Mouse (Mus musculus) liver, embryonic 14.5 days (tissue): ENCODE results near the gene Pdk4. TPM values are rescaled to one million over a fixed set of nuclear protein-coding genes. Genes with fewer than 3 reads are reported as not detected.

Experiments
- ATAC-seq: fragments of 200-750 bp; cut with Nextera tagmentation; 2 replicates; pipeline ENCODE4 v1.8.0; 2017; ENCODE audit warnings: moderate number of reproducible peaks, mild to moderate bottlenecking, moderate library complexity; ENCODE audit not compliant: insufficient read depth
- DNase-seq, 3 experiments: peaks; one replicate each; pipeline ENCODE4 v3.0.0-alpha.2; 2012 to 2013; ENCODE audit warnings: low read depth in 3 of 3, low spot score in 3 of 3
- H3K27ac ChIP-seq: fragments of 300-500 bp; sonication (generic); 2 replicates; pipeline ENCODE4 v1.5.1; 2014; ENCODE audit warnings: moderate library complexity, mild to moderate bottlenecking, control low read depth, inconsistent platforms
- H3K27me3 ChIP-seq: fragments of 300-500 bp; sonication (generic); 2 replicates; pipeline ENCODE4 v1.6.1; 2014; ENCODE audit warnings: mild to moderate bottlenecking, low read length, moderate library complexity; ENCODE audit not compliant: control insufficient read depth, insufficient read depth
- H3K36me3 ChIP-seq: fragments of 300-500 bp; sonication (generic); replicated peaks from 2 replicates; pipeline ENCODE4 v1.6.1; 2014; ENCODE audit warnings: low read depth; ENCODE audit not compliant: control insufficient read depth, insufficient read depth
- H3K4me1 ChIP-seq, 2 experiments: fragments of 200-500 bp in 1 of 2; fragments of 300-500 bp in 1 of 2; sonication (generic) in 1 of 2; replicated peaks; 2 replicates each; pipeline ENCODE4 v1.6.1; 2012 to 2014; ENCODE audit warnings: antibody characterized with exemption in 1 of 2, inconsistent platforms in 1 of 2, low read length in 1 of 2; ENCODE audit not compliant: control insufficient read depth in 2 of 2, insufficient read depth in 2 of 2
- H3K4me2 ChIP-seq: fragments of 300-500 bp; sonication (generic); 2 replicates; pipeline ENCODE4 v1.6.1; 2014; ENCODE audit warnings: low read depth, mild to moderate bottlenecking, control low read depth, moderate library complexity
- H3K4me3 ChIP-seq, 2 experiments: fragments of 200-500 bp in 1 of 2; fragments of 300-500 bp in 1 of 2; sonication (generic) in 1 of 2; 2 replicates each; pipeline ENCODE4 v1.5.1; 2012 to 2014; ENCODE audit warnings: low read depth in 2 of 2, low read length in 2 of 2, mild to moderate bottlenecking in 2 of 2, control low read depth in 1 of 2, inconsistent platforms in 1 of 2, moderate library complexity in 1 of 2; ENCODE audit not compliant: insufficient read depth in 1 of 2
- H3K9ac ChIP-seq: fragments of 300-500 bp; sonication (generic); replicated peaks from 2 replicates; pipeline ENCODE4 v1.6.1; 2014; ENCODE audit warnings: mild to moderate bottlenecking, control low read depth, moderate library complexity
- H3K9me3 ChIP-seq: fragments of 300-500 bp; sonication (generic); 2 replicates; pipeline ENCODE4 v1.6.1; 2016; ENCODE audit warnings: low read length, mixed read lengths; ENCODE audit not compliant: control insufficient read depth
- CTCF ChIP-seq: IDR thresholded peaks from 2 replicates; pipeline ENCODE4 v1.5.1; 2016; ENCODE audit warnings: antibody characterized with exemption, low read depth, control low read depth
- EP300 ChIP-seq: IDR thresholded peaks from 2 replicates; pipeline ENCODE4 v1.6.1; 2016; ENCODE audit warnings: antibody characterized with exemption, low read depth
- WGBS: fragments of 180-500 bp; shearing (Covaris S2); extraction: QIAGEN DNeasy Blood & Tissue Kit; methylation state at CpG from one replicate; pipeline ENCODE4 v1.1.7; 2014; ENCODE audit not compliant: insufficient replicate concordance; 5-methylcytosine and 5-hydroxymethylcytosine counted together
- polyA plus RNA-seq, 2 experiments: library from polyadenylated mRNA; depleted of rRNA in 1 of 2; stranded (reverse) in 1 of 2; unstranded in 1 of 2; fragments of >200 nt; fragmentation: Nextera tagmentation in 1 of 2; extraction: Ambion mirVana in 1 of 2; gene quantifications; 2 replicates each; pipeline versions ENCODE4 v1.2.1 to v1.2.3; 2012 to 2014

The Pdk4 gene
- polyA plus RNA-seq (2012; rRNA removed) (0.39 and 0.59 TPM in 2 replicates), polyA plus RNA-seq (2014; fragmentation: Nextera tagmentation; extraction: Ambion mirVana) (0.67 and 1.4 TPM in 2 replicates)

DNA sequence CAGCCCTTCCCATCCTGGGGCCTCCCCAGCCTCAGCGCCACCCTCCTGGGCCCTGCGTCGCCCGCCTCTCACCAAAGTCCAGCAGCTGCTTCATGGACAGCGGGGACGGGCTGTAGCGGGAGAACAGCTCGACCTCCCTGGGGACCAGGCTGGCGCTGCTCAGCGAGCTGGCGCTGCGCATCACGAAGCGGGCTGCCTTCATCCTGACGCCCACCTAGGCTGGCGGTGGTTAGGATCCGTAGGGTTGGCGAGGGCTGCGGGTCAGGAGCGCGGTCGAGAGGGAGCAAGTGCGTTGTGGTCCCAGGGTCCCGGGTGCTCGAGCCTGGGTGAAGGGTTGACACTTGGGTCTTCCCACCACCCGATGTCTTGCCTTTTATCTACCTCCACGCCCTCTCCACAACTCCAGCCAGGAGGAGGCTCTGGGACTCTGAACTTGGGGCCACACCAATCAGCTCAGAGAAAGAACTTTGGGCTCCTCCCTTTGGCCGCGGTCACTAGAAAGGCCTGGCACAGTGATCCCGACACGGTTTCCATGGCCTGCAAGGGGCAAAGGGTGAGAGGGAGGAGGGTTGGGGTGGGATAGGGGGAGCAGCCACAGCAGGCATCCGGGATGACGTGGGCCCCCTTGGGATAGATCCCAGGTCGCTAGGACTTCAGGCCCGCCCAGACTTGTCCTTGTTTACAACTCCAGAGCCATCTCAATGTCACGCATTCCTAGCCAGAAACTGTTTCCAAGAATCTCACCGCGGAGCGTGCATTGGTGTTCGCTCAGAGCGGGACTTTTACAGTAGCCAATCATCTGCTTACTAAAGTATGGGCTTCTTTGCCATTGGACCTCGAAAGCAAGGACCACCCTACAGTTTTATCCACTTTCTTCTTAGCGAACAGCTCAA is at the start of gene Pdk4:
Pdk4 (minus strand) TSS at position 349 of the 893 bp plus-strand sequence.
- Histone ChIP-seq H3K9me3 (no peaks in the 10 kb centered on the region), H3K27ac (no peak within 1 kb of the TSS), H3K9ac (peak within 1 kb of the TSS; percentile 33; the same call in 1 of the 2 replicates), H3K27me3 (peaks cover 3% of the 10 kb centered on the region), H3K36me3 (no peaks in the 10 kb centered on the region), H3K4me3 (peak within 1 kb of the TSS; percentile 48 to 61), H3K4me2 (peak within 1 kb of the TSS; percentile 46), H3K4me1 (no peaks in the 10 kb centered on the region)
- DNase-seq (peak; percentile 12 to 24 (median 14)), ATAC-seq (peak; percentile 85)
- 3% methylated on average over 43 of the region's 43 CpGs for WGBS
- no peak for TF ChIP-seq CTCF
- no peak for TF ChIP-seq EP300

- no peak overlapping the region for H3K27ac ChIP-seq
- H3K36me3 ChIP-seq: no peaks in the 10 kb centered on the region
- no peaks in the 10 kb centered on the region for H3K4me1 ChIP-seq
- DNase-seq (no peak), ATAC-seq (no peak)
- H3K9me3 ChIP-seq: no peaks in the 10 kb centered on the region
- H3K27me3 ChIP-seq: no peaks in the 10 kb centered on the region
- no peak overlapping the region for H3K9ac ChIP-seq
- no peak overlapping the region for H3K4me2 ChIP-seq
- TF ChIP-seq CTCF: no peak
- TF ChIP-seq EP300: no peak
- H3K4me3 ChIP-seq: no peak overlapping the region
- 53% methylated on average over 2 of the region's 2 CpGs for WGBS
These were observed 41.8 kb upstream of the Pdk4 start for GRCm38 (mm10) chr6:5537855-5538365.

GRCm38 (mm10) chr6:5535754-5536153 is 39.6 kb upstream of the Pdk4 start:
- Histone ChIP-seq H3K4me3 (no peak overlapping the region), H3K27ac (no peak overlapping the region), H3K4me1 (no peaks in the 10 kb centered on the region), H3K4me2 (no peak overlapping the region), H3K27me3 (no peaks in the 10 kb centered on the region), H3K9me3 (no peaks in the 10 kb centered on the region), H3K9ac (no peak overlapping the region), H3K36me3 (no peaks in the 10 kb centered on the region)
- DNase-seq (no peak), ATAC-seq (no peak)
- TF ChIP-seq EP300: no peak
- TF ChIP-seq CTCF: no peak

GRCm38 (mm10) chr6:5517091-5517490 is 21.0 kb upstream of the Pdk4 start:
- H3K27me3 ChIP-seq: no peaks in the 10 kb centered on the region
- H3K4me2 ChIP-seq: no peak overlapping the region
- no peaks in the 10 kb centered on the region for H3K36me3 ChIP-seq
- H3K4me3 ChIP-seq: no peak overlapping the region
- ATAC-seq (no peak), DNase-seq (no peak)
- WGBS: 52% methylated on average over 5 of the region's 5 CpGs
- no peak overlapping the region for H3K9ac ChIP-seq
- no peaks in the 10 kb centered on the region for H3K9me3 ChIP-seq
- H3K4me1 ChIP-seq: no peaks in the 10 kb centered on the region
- TF ChIP-seq CTCF: no peak
- TF ChIP-seq EP300: no peak
- no peak overlapping the region for H3K27ac ChIP-seq

GRCm38 (mm10) chr6:5509757-5510156 is 13.6 kb upstream of the Pdk4 start:
- Histone ChIP-seq H3K27ac (no peak overlapping the region), H3K4me1 (peaks cover 0 to 10% of the 10 kb centered on the region in 2 experiments; a peak in 1 of 4 replicates), H3K4me2 (peak overlapping the region; percentile 13; the same call in 1 of the 2 replicates), H3K36me3 (no peaks in the 10 kb centered on the region), H3K4me3 (no peak overlapping the region), H3K9me3 (no peaks in the 10 kb centered on the region), H3K9ac (no peak overlapping the region), H3K27me3 (no peaks in the 10 kb centered on the region)
- TF ChIP-seq EP300 (no peak), CTCF (no peak)
- peak; percentile 16 to 22 (median 22) for DNase-seq
- peak; percentile 74 for ATAC-seq
- WGBS: 21% methylated on average over 5 of the region's 5 CpGs
